Mouse (Mus musculus) liver, adult 2 months (tissue): ENCODE results near the gene Grn.

Experiments
- CTCF ChIP-seq: fragments of 200-500 bp; IDR thresholded peaks from 2 replicates; pipeline ENCODE4 v1.5.1; 2011; ENCODE audit warnings: low read depth, low read length, control low read depth
- POLR2A ChIP-seq: fragments of 200-500 bp; IDR thresholded peaks from 2 replicates; pipeline ENCODE4 v1.6.1; 2011; ENCODE audit warnings: low read length, control low read depth; ENCODE audit not compliant: insufficient read depth; ENCODE audit errors: extremely low read depth

DNA sequence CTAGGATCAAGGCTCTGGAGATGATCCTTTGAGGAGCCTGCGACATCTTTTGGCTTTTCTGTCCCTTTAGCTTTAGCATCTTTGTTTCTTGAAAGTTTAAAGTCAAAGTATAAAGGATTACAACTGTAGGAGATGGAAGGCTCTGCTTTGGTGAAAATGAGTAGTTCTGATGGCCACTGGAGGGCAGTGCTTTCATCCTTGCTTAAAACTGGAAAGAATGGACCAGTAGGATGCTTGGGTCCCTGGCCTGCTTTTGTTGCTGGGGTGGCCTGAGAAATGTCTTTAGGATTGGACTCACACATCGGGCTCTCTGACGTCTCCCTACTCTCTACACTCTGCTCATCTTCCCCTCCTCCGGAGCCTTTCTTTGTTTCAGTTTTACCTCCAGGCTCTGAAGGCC, 50.8 kb downstream of the Grn start:
- TF ChIP-seq CTCF (no peak), POLR2A (no peak)
